Mouse (Mus musculus): ENCODE measurements around the gene Twist1. TPM values are rescaled to one million over a fixed set of nuclear protein-coding genes. Genes with fewer than 3 reads are reported as not detected.

The Twist1 gene
- polyA plus RNA-seq, 1 experiment = 6.2 TPM

- no peak overlapping the region for H3K27ac ChIP-seq (ENCODE audit: insufficient read depth, low read length)
- TF ChIP-seq POLR2A (IDR thresholded peaks at IDR 0.05; ENCODE audit: insufficient read depth, low read length) (no peak), EP300 (IDR thresholded peaks at IDR 0.05; ENCODE audit: insufficient read depth, low read depth, low read length) (no peak), CTCF (IDR thresholded peaks at IDR 0.05; ENCODE audit: low read depth, low read length) (no peak)
- no peaks in the 10 kb centered on the region for H3K4me1 ChIP-seq (ENCODE audit: control insufficient read depth, insufficient read depth, low read length)
- no peaks in the 10 kb centered on the region for H3K9me3 ChIP-seq (replicated peaks; ENCODE audit: control insufficient read depth, insufficient read depth, low read length, poor library complexity, severe bottlenecking)
- H3K9ac ChIP-seq (ENCODE audit: low read depth, poor library complexity, severe bottlenecking) = no peak overlapping the region
- H3K4me3 ChIP-seq (ENCODE audit: low read depth, low read length) = no peak overlapping the region
- H3K36me3 ChIP-seq (ENCODE audit: control insufficient read depth, insufficient read depth, low read length, poor library complexity, severe bottlenecking) = no peaks in the 10 kb centered on the region
- peaks cover 24% of the 10 kb centered on the region for H3K27me3 ChIP-seq (ENCODE audit: control insufficient read depth, insufficient read depth, low read length, poor library complexity, severe bottlenecking)
Measured at GRCm38 (mm10) chr12:33954931-33955565, 2.4 kb upstream of the Twist1 start.

GRCm38 (mm10) chr12:33955606-33956295 lies 1.7 kb upstream of the Twist1 start:
- TF ChIP-seq CTCF (IDR thresholded peaks at IDR 0.05; ENCODE audit: low read depth, low read length) = no peak
- TF ChIP-seq EP300 (IDR thresholded peaks at IDR 0.05; ENCODE audit: insufficient read depth, low read depth, low read length) = 0 out of 2 replicates have a peak, but pooled peaks have one; percentile 1
- no peaks in the 10 kb centered on the region for H3K36me3 ChIP-seq (ENCODE audit: control insufficient read depth, insufficient read depth, low read length, poor library complexity, severe bottlenecking)
- H3K27ac ChIP-seq (ENCODE audit: insufficient read depth, low read length) = no peak overlapping the region
- H3K4me3 ChIP-seq (ENCODE audit: low read depth, low read length) = no peak overlapping the region
- H3K9me3 ChIP-seq (replicated peaks; ENCODE audit: control insufficient read depth, insufficient read depth, low read length, poor library complexity, severe bottlenecking) = no peaks in the 10 kb centered on the region
- H3K9ac ChIP-seq (ENCODE audit: low read depth, poor library complexity, severe bottlenecking) = no peak overlapping the region
- peaks cover 24% of the 10 kb centered on the region for H3K27me3 ChIP-seq (ENCODE audit: control insufficient read depth, insufficient read depth, low read length, poor library complexity, severe bottlenecking)
- H3K4me1 ChIP-seq (ENCODE audit: control insufficient read depth, insufficient read depth, low read length) = no peaks in the 10 kb centered on the region

- no peaks in the 10 kb centered on the region for H3K9me3 ChIP-seq (replicated peaks; ENCODE audit: control insufficient read depth, insufficient read depth, low read length, poor library complexity, severe bottlenecking)
- H3K4me3 ChIP-seq (ENCODE audit: low read depth, low read length) = peak overlapping the region; percentile 62
- no peak for TF ChIP-seq CTCF (IDR thresholded peaks at IDR 0.05; ENCODE audit: low read depth, low read length)
- no peak for TF ChIP-seq EP300 (IDR thresholded peaks at IDR 0.05; ENCODE audit: insufficient read depth, low read depth, low read length)
- TF ChIP-seq POLR2A (IDR thresholded peaks at IDR 0.05; ENCODE audit: insufficient read depth, low read length) = no peak
- H3K36me3 ChIP-seq (ENCODE audit: control insufficient read depth, insufficient read depth, low read length, poor library complexity, severe bottlenecking) = no peaks in the 10 kb centered on the region
- peak overlapping the region; percentile 72 for H3K9ac ChIP-seq (ENCODE audit: low read depth, poor library complexity, severe bottlenecking)
- H3K27me3 ChIP-seq (ENCODE audit: control insufficient read depth, insufficient read depth, low read length, poor library complexity, severe bottlenecking) = peaks cover 25% of the 10 kb centered on the region
- no peak overlapping the region for H3K27ac ChIP-seq (ENCODE audit: insufficient read depth, low read length)
- H3K4me1 ChIP-seq (ENCODE audit: control insufficient read depth, insufficient read depth, low read length) = no peaks in the 10 kb centered on the region
Measured at GRCm38 (mm10) chr12:33956576-33957399, 683 bp upstream of the Twist1 start.

GRCm38 (mm10) chr12:33958241-33959194 lies 1.0 kb downstream of the Twist1 start:
- Histone ChIP-seq H3K9me3 (replicated peaks; ENCODE audit: control insufficient read depth, insufficient read depth, low read length, poor library complexity, severe bottlenecking) (no peaks in the 10 kb centered on the region), H3K27me3 (ENCODE audit: control insufficient read depth, insufficient read depth, low read length, poor library complexity, severe bottlenecking) (peaks cover 25% of the 10 kb centered on the region), H3K36me3 (ENCODE audit: control insufficient read depth, insufficient read depth, low read length, poor library complexity, severe bottlenecking) (no peaks in the 10 kb centered on the region), H3K9ac (ENCODE audit: low read depth, poor library complexity, severe bottlenecking) (peak overlapping the region; percentile 72), H3K4me3 (ENCODE audit: low read depth, low read length) (peak overlapping the region; percentile 72), H3K4me1 (ENCODE audit: control insufficient read depth, insufficient read depth, low read length) (no peaks in the 10 kb centered on the region), H3K27ac (ENCODE audit: insufficient read depth, low read length) (no peak overlapping the region)
- TF ChIP-seq EP300 (IDR thresholded peaks at IDR 0.05; ENCODE audit: insufficient read depth, low read depth, low read length) = no peak
- no peak for TF ChIP-seq POLR2A (IDR thresholded peaks at IDR 0.05; ENCODE audit: insufficient read depth, low read length)
- no peak for TF ChIP-seq CTCF (IDR thresholded peaks at IDR 0.05; ENCODE audit: low read depth, low read length)

GRCm38 (mm10) chr12:33959206-33959605 lies 1.7 kb downstream of the Twist1 start:
- no peak for TF ChIP-seq CTCF (IDR thresholded peaks at IDR 0.05; ENCODE audit: low read depth, low read length)
- TF ChIP-seq EP300 (IDR thresholded peaks at IDR 0.05; ENCODE audit: insufficient read depth, low read depth, low read length) = no peak
- no peak for TF ChIP-seq POLR2A (IDR thresholded peaks at IDR 0.05; ENCODE audit: insufficient read depth, low read length)
- Histone ChIP-seq H3K9ac (ENCODE audit: low read depth, poor library complexity, severe bottlenecking) (no peak overlapping the region), H3K36me3 (ENCODE audit: control insufficient read depth, insufficient read depth, low read length, poor library complexity, severe bottlenecking) (no peaks in the 10 kb centered on the region), H3K4me3 (ENCODE audit: low read depth, low read length) (no peak overlapping the region), H3K27me3 (ENCODE audit: control insufficient read depth, insufficient read depth, low read length, poor library complexity, severe bottlenecking) (peaks cover 23% of the 10 kb centered on the region), H3K9me3 (replicated peaks; ENCODE audit: control insufficient read depth, insufficient read depth, low read length, poor library complexity, severe bottlenecking) (no peaks in the 10 kb centered on the region), H3K27ac (ENCODE audit: insufficient read depth, low read length) (no peak overlapping the region), H3K4me1 (ENCODE audit: control insufficient read depth, insufficient read depth, low read length) (no peaks in the 10 kb centered on the region)
